Mouse (Mus musculus) cerebellum, postnatal 36 days (tissue): ENCODE data around the gene Ak6.

Source experiments
- DNase-seq, 2 experiments: peaks; one replicate each; pipeline ENCODE4 v3.0.0; 2021 to 2022; ENCODE audit warnings: mixed read lengths in 2 of 2

The Ak6 gene

DNA sequence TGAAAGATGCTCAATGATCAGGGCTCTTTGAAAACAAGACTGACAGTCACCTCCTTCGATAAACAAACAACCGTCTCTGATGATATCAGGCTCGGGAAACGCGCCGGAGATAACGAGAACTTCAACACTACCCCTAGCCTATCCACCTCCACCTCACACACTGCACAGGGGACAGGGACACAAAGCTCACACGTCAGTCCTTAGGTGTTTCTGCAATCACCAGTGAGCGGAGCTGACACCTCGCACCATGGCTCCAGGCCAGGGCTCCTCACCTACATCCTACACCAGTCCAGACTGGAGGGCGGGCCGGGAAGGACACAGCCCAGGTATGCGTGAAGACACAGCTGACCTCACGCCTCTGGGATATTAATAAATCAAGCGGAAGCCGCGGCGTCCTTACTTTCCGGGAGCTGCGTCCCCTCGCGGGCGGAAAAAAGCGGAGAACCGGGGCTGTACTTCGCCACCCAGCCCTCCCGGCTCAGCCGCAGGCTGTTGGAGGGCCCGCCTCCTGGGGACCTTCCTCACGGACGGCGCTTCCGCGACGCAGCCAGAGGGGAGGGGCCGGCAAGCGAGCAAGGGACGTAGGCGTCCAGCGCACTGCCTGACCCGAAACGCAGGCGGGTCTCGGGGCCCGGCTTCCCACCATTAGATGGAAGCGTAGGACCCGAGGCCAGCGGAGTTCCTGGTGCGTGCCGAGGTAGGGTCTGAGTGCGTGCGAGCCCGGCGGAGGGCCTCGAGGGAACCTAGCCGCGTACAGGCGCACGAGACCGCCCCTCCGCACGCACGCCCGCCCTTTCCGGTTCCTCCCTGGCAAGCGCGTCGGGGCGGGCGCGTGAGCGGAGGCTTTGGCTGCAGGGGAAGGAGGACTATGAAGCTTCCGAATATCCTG, at the start of gene Ak6, which contains the start of gene Rad17:
Gene Ak6, plus strand, starts transcription at position 430 of the 889 bp plus-strand sequence.
Gene Rad17, minus strand, starts transcription at position 502 of the 889 bp plus-strand sequence.
- peak; percentile 97 to 98 for DNase-seq

DNA sequence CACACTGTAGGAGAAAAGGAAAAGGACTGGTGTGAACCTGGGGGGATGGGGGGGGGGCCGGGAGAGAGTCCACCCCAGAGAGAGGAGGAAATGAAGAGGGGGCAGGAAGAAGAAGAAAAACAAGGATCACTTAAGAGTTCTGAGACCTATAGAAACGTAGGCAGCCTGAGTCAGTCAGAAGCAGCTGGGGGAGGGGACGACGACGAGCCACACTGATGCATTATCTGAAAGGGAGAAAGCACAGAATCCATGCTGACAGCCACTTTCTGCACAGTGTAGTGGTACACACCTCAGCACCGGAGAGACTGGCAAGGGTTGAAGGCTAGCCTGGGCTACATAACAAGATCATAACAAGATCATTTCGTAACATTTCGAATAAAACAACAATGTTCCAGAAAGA, 49.7 kb upstream of the Ak6 start:
- DNase-seq = no peak

DNA sequence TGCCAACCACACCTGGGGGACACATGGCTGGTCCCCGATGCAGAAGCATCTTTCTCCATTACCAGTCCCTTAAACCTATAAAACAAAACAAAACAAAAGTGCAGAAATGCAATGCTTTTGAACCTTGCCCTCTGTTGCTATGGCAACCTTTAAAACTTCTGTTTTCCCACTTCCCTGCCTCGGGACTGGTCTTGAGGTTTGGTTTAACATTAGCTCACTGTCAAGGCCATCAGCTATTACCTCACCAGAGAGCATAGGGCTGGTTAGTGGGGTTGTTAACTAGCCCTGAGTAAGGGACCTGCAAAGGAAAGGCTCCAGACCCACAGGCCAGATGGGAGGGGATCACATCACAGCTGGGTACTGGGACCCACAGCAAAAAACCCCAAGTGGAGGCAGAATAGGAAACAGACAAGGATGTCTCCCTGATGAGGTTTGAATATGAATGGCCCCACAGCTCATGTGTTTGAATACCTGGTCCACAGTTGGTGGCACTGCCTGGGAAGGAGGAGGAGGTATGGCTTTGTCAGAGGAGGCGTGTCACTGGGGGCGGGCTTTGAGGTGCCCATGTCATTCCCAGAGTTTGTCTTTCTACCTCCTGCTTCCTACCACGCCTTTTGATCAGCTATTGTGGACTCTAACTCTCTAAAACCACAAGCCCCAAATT, 48.4 kb upstream of the Ak6 start:
- DNase-seq = no peak

DNA sequence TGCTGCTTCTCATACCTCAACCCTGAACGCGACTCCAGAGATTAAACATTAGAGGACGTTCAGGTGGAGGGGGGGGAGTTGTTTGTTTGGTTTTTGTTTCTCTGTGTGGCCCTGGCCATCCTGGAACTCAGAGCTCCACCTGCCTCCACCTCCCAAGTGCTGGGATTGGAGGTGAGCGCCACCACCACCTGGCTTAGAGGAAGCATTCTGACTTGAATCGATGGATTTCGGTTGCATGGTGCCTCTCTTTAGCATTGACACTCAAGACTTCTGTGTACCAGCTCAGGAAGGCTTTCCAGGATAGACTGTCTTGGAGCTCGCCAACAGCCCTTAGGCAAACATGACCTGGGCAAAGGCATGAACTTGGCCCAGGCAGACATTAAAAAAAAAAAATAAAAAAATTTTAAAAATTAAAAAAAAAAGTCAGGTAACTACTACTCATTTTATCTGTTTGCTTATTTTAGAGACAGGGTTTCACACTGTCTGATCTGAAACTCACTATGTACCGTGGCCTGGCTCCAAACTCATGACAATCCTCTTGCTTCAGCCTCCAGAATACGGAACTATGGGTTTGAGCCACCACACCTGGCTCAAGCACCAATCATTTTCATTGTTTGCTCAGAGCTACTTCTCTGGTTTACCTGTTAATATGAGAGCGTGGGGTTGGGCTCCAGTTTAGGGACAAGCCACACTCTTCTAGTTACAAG, 47.6 kb upstream of the Ak6 start:
- DNase-seq = no peak

DNA sequence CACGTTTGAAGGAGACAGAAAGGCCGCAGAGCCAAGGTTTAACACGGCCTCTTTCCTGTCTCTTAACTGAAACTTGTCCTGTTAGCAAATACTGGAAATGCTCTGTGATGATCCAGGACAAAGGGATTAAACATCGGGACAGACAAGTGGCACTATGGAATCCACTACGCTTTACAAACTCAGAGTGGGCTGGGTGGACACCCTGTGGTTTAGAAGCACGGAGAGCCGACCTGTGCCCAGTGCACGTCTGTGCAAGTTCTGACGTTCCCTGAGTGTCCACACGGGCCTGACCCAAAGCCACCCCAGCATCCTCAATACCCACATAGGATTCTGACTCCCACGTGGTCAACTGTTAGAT, 47.1 kb upstream of the Ak6 start:
- no peak for DNase-seq

DNA sequence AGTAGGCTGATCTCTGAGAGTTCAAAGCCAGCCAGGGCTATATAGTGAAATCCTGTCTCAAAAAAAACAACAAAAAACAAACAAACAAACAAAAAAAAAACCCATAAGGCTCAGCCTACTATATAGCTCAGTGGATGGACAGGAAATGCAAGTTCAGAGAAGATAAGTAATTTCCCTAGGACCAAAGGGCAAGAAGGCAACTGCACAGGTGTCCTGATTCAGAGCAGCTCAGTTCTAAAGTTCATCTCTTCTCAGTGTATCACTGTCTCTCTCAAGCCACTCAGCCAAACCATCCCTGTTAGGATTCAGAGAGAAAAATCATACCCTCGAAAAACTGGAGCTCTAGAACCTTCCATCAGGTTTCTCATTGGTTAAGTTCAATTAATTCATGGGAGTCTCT, 44.9 kb upstream of the Ak6 start:
- no peak for DNase-seq

DNA sequence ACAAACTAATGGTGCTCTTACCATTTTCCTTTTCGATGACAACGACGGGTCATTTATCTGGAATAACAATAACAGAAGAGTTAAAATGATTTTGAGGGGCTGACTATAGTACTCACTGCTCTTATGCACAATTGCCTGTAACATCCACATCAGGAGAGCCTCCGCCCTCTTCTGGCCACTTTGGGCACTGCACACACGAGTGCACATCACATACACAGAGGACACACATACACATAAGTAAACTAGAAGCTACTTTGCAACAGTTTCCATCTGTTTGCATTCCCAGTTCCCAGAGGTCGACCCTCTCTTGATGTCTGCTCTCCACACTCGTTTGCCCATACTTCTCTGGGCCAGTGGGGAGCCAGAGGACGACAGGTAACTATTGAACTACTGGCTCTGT, 43.0 kb upstream of the Ak6 start:
- no peak for DNase-seq

DNA sequence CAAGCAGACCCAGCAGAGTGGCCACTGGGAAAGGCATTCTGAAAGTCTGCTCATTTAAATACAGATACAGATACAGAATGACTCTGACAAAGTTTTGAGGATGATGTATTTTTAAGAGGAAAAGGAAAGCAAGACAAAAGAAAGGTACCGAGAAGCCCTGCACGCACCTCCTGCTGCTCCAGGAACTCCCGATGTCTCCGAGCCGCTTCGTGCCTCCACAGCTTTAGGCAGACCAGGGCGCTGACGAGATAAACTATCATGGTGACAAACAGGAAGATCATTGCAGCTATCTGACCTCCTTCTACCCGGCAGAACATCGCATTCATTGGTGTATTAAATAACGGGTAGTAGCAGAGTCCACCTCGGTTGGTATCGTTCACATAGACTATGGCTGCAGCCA, 39.5 kb upstream of the Ak6 start:
- DNase-seq = no peak

DNA sequence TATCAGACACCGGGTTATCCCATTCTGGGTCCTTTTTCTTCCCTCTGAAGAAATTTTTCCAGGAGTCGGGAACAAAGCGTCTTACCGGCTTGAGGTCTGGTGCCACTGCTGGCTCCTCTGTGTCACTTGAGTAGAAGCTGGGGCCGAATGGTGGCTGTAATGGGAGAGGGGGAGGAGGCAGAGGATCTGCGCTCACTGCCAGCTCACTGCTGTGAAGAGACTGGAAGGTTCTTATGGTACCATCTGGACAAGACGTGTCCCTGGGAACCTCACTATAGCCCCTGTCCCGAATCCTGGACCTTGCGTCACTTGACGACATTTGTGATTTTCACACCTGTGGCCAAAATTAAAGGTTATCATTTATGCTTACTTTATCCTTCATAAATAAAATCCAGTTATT, 38.5 kb upstream of the Ak6 start:
- DNase-seq = peak; percentile 51 to 53

DNA sequence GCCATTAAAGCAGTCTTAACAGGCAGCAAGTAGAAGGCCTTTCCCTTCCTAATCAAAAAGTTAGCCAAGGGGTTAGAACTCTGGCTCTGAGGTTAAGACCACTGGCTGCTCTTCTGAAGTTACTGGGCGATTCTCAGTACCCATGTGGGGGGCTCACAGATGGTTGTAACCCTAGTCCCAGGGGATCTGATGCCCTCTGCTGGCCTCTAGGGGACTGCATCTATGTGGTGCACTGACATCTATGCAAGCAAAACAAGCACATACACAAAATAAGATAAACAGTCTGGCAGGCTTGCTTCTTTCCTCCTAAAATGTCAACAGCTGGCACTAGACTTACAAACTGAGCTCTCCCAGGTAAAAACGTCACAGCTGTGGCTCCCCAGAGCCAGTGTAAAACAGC, 37.9 kb upstream of the Ak6 start:
- no peak for DNase-seq

DNA sequence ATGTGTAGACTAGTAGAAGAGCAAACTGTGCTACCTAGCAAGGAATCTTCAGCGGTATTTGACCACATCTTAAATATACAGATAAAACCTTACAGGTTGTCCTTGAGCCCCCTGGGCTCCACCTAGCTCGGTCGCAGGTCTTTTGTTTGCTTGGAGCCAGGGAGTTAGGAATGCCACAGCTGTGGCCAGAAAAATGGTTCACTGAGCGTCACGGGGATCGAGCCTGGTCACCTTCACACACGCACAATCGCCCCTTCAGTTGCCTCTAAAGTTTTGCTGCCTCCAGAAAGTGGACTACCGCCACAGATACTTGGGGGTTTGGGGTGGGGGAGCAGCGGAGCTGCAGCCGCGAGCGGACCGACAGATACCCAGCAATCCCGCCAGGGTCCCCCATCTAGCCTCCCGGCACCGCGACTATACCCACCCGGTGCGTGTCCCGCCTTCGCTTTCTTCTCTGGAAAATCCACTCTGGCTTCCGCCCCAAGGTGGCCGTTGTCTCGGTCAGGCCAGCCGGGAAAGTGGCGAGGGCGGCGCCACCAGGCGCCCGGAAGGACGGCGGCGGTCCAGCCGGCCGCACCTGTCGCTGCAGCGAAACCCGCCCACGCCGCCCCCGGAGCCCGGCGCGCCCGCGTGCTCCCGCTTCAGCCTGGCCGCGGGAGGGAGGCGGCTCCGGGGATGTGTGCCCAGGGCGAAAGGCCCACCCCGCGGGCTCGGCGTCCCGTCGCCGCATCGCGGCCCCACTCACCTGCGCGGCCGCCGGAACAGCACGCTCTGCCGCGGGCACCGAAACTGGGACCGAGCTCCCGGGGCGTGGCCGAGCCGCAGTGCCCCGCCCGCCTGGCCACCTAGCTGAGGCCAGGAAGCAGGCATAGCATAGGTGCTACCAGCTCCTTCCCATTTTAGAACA, 34.3 kb upstream of the Ak6 start, which contains the start of gene Marveld2:
Gene Marveld2, minus strand, starts transcription at position 791 of the 907 bp plus-strand sequence.
- peak; percentile 79 to 84 for DNase-seq

DNA sequence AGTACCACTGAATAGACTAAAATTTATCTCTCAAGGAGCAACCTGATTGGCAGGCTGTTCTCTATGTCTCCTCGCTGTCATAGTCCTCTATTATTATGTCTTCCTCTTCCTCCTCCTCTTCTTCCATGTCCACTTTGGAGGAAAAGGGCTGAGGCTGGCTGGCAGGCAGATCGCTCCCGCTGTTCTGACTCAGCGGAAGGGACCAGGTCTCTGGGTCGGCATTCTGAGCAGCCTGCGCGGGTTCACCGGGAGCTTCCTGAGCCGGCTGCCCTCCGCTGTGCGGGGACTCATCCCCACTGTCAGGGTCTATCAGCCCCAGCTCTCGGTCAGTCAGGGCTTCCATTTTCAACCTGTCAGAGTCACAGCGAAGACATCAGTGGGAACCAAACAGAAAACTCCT, 33.2 kb upstream of the Ak6 start:
- peak; percentile 31 for DNase-seq

DNA sequence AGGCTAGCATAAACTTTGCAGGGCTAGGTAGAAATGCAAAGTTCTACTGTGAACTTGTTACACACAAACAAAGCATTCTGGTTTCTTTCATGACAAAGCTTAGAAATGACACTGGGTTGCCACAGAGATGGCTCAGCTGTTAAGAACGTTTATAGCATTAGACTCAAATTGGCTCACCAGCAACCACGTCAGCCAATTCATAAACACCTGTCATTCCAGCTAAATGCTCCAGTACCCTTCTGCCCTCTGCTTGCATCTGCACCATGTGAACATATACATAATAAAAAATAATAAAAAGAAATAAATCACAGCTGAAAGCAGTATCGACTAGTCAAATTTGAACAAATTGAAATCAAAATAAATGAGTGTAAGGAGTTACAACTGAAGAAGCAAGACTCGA, 28.5 kb upstream of the Ak6 start:
- no peak for DNase-seq

DNA sequence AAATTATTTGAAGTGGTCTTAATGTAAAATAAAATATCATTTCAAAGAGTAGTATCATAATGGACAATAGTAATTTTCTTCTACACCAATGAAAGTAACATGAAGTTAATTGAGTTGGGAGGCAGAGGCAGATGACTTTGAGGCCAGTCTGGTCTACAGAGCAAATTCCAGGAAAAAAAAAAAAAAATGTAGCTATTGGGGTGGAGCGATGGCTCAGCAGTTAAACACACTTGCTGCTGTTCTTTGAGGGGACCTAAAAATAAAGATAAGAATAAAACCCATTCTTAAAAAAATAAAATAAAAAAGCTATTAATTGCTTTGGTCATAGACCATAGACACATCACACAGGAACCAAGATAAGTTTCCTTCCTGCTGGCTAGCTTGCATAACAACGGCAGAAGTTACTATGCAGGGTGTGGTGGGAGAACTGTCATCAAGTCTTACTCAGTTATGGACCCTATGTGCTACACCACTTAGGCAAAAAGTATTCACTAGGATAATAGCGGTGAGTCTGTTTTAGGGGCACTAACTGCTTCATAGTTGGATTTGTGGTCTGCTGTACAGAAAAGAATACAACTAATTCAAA, 16.6 kb upstream of the Ak6 start:
- no peak for DNase-seq

DNA sequence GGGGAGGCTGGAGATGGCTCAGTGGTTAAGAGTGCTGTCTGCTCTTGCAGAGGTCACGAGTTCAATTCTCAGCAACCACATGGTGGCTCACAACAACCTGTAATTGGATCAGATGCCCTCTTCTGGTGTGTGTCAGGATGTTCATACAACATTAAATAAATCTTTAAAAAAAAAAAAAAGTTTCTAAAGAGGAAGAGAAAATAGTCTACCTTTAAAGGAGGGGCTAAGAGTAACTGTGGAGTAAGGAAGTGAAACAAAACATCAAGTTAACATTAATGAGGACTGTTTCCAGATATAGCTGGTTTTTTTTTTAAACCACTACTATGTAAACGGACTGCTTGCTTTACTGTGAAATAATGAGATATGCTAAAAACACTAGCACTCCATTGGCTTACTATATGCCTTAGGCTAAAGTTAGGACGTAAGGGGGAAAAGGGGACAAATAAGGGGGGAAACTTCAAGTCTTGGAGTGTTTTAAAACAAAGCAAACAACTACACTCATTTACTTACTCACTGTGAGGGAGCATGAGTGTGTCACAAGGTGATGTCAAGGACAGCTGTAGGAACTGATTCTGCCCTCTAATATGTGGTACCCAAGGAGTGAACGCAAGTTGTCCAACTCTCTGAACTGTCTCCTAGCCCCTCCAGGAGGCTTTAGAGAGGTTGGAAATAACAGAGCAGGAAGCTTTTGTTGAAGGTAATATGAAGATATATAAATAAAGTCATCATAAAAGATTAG, 8.1 kb upstream of the Ak6 start:
- no peak for DNase-seq

DNA sequence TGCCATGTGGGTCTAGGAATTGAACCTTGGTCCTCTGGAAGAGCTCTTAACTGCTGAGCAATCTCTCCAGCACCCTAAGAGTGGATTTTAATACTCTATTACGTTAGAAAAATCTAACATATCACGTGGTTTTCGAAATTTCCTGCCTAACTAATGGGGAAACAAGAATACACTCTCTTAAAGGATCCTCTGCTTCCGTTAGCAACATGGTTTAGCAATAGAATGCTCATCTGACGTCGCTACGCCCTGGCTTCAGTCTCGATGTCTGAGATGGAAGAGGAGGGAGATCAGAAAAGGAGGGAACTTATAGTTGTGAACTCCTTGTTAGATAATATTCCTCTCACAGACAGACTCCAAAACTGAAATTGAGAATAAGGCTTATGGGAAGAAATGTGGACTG, 2.6 kb upstream of the Ak6 start:
- no peak for DNase-seq

DNA sequence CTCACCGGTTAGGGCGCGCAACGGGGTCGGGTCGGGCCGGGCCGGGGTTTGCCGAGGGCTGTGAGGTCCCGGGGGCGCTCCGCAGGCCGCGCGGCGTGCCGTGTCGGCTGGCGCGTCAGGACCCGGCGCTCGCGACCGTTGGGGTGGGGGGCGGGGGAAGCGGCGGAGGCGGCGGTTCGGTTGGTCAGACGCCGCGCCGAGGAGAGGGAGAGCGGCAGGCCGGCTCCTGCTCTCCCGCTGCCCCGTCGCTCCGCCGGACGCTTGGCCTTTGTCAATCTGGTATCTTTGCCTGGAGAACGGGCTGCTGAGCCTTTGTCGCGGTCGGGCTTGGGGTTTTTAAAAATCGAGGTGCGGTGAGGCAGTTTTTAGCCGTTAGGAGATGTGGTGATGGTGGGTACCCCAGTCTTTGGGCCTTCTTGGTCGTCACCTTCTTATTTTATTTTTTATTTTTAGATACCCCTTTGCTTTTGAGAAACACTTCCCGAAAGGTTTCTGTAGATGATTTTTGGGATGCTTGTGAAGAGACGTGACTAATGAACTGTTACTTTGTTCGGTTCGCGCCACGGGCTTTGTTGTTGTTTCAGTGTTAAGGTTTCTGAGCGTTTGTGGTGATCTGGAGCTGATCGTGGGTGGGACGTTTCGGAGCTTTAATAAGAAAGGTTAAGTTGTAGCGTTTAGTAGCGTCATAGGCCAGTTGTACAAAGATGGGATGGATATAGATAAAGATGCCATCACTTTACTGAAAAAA, 834 bp downstream of the Ak6 start, which contains the start of gene Taf9:
Gene Taf9, plus strand, starts transcription at position 141 of the 748 bp plus-strand sequence.
- no peak for DNase-seq

DNA sequence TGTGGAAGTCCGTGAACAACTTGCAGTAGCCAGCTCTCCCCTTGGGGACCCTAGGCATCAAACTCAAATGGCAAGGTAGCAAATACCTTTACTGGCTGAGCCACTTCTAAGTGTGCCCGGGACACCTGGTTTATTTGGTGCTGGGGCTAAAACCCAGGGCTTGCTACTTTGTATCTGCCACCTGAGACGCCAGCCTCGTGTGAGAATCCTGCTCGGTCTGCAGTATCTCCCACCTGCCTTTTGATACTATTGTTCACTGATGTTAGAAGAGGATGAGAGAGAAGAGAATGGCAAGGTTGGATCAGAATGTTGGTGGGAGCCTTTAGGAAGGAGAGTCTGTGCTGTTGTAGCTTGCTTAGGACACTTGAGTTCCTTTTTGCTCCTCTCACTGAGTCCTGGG, 7.3 kb downstream of the Ak6 start:
- no peak for DNase-seq

DNA sequence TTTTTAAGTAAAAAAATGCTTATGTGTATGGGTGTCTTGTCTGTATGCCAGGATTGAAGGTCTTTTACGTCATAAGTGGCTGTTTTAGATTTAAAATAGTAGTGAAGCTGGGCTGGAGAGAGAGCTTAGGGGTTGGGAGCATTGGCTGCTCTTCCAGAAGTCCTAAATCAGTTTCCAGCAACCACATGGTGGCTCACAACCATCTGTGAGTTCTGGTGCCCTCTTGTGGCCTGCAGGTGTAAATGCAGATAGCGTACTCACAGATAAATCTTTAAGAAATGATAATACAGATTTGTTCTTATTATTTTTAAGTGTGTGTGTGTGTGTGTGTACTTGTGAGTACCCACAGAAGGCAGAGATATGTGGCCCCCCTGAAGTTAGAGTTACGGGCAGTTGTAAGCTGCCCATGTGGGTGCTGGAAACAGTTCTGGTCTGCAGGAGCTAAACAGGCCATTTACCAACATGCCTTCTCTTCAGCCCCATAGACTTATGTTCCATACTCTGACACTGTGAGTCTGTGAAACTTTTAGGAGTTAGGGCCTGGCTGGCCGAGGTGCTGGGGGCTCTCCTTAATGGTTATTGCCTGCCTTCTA, 9.2 kb downstream of the Ak6 start:
- DNase-seq = peak; percentile 55 to 58
